Mouse (Mus musculus): ENCODE measurements around the gene Ly6g6e.
A peak's percentile ranks its signal among the peaks of the same experiment; 100 is the strongest.
"Not testable (repeated sequence)": the region's sequence is repeated elsewhere in the genome, so short reads cannot be mapped to it uniquely, and the experiment has no call there.

Gene Ly6g6e

GRCm38 (mm10) chr17:35076507-35077176 is at the start of gene Ly6g6e:
Gene Ly6g6e (plus strand): TSS chr17:35076902.
- no peak for DNase-seq (ENCODE audit: low spot score in 2 of 2)

GRCm38 (mm10) chr17:35027277-35028068 is 49.2 kb upstream of the Ly6g6e start, which contains the start of gene Sapcd1:
Gene Sapcd1 (minus strand): TSS chr17:35028016.
- DNase-seq (ENCODE audit: low spot score in 2 of 2), result no peak

- no peak for DNase-seq (ENCODE audit: low spot score in 2 of 2)
Observed at GRCm38 (mm10) chr17:35028315-35028714, 48.4 kb upstream of the Ly6g6e start.

GRCm38 (mm10) chr17:35029691-35030532 is 46.8 kb upstream of the Ly6g6e start:
- no peak for DNase-seq (ENCODE audit: low spot score in 2 of 2)

GRCm38 (mm10) chr17:35031272-35031671 is 45.4 kb upstream of the Ly6g6e start:
- no peak for DNase-seq (ENCODE audit: low spot score in 2 of 2)

- no peak for DNase-seq (ENCODE audit: low spot score in 2 of 2)
Observed at GRCm38 (mm10) chr17:35031880-35032279, 44.8 kb upstream of the Ly6g6e start.

GRCm38 (mm10) chr17:35032323-35032870 is 44.3 kb upstream of the Ly6g6e start:
- no peak for DNase-seq (ENCODE audit: low spot score in 2 of 2)

GRCm38 (mm10) chr17:35033703-35034102 is 43.0 kb upstream of the Ly6g6e start:
- DNase-seq (ENCODE audit: low spot score in 2 of 2), result not testable (repeated sequence)

- DNase-seq (ENCODE audit: low spot score in 2 of 2), result no peak
Observed at GRCm38 (mm10) chr17:35034896-35035295, 41.8 kb upstream of the Ly6g6e start.

GRCm38 (mm10) chr17:35039121-35039873 is 37.4 kb upstream of the Ly6g6e start:
- DNase-seq (ENCODE audit: low spot score in 2 of 2), result peak; percentile 54 to 56

- no peak for DNase-seq (ENCODE audit: low spot score in 2 of 2)
Observed at GRCm38 (mm10) chr17:35043794-35044193, 32.9 kb upstream of the Ly6g6e start.

GRCm38 (mm10) chr17:35044904-35045806 is 31.5 kb upstream of the Ly6g6e start:
- DNase-seq (ENCODE audit: low spot score in 2 of 2), result no peak

GRCm38 (mm10) chr17:35045807-35046680 is 30.7 kb upstream of the Ly6g6e start:
- DNase-seq (ENCODE audit: low spot score in 2 of 2), result no peak

- DNase-seq (ENCODE audit: low spot score in 2 of 2), result peak; percentile 91 to 92
Observed at GRCm38 (mm10) chr17:35046681-35047455, 29.8 kb upstream of the Ly6g6e start, which contains the start of gene Msh5. Gene Msh5 (minus strand): TSS chr17:35046745.

- DNase-seq (ENCODE audit: low spot score in 2 of 2), result no peak
Observed at GRCm38 (mm10) chr17:35047688-35048087, 29.0 kb upstream of the Ly6g6e start.

GRCm38 (mm10) chr17:35048149-35048931 is 28.4 kb upstream of the Ly6g6e start:
- DNase-seq (ENCODE audit: low spot score in 2 of 2), result no peak

GRCm38 (mm10) chr17:35048932-35049440 is 27.7 kb upstream of the Ly6g6e start:
- no peak for DNase-seq (ENCODE audit: low spot score in 2 of 2)
